Mouse (Mus musculus): ENCODE measurements around the gene Nova2. TPM values are rescaled to one million over a fixed set of nuclear protein-coding genes. Genes with fewer than 3 reads are reported as not detected.

Gene Nova2
- polyA plus RNA-seq, 1 experiment = 52.7 TPM

DNA sequence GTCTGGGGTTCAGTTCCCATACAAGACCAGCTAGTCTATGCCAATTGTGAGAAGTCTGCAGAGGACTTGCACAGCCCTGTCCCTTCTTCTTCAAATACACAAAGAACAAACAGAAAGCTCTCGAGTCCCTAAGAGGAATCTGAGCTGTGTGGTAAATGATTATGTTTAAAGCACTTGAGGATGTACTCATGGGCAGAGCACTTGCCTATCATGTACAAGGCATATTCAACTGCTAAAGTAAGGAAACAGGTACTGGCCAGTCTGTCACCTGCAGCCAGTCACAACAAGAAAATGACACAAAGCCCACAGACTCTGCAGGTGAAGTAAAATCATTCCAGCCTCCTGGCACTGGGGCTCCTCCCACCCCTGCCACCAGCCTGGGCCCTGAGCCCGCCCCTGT is 25.2 kb upstream of the Nova2 start:
- DNase-seq (ENCODE audit: low read depth) = no peak
- TF ChIP-seq POLR2A (IDR thresholded peaks at IDR 0.05; ENCODE audit: borderline replicate concordance, extremely low read depth, insufficient read depth, insufficient read length, poor library complexity, severe bottlenecking) = no peak
- no peak for TF ChIP-seq CTCF (IDR thresholded peaks at IDR 0.05; ENCODE audit: borderline replicate concordance, extremely low read depth, insufficient read depth, insufficient read length)

- DNase-seq (ENCODE audit: low read depth) = peak; percentile 20
- TF ChIP-seq POLR2A (IDR thresholded peaks at IDR 0.05; ENCODE audit: borderline replicate concordance, extremely low read depth, insufficient read depth, insufficient read length, poor library complexity, severe bottlenecking) (no peak), CTCF (IDR thresholded peaks at IDR 0.05; ENCODE audit: borderline replicate concordance, extremely low read depth, insufficient read depth, insufficient read length) (peak; percentile 14; the same call in 1 of the 2 replicates)
Measured at GRCm38 (mm10) chr7:18902486-18902885, 23.2 kb upstream of the Nova2 start.

GRCm38 (mm10) chr7:18904971-18905370 is 20.7 kb upstream of the Nova2 start:
- TF ChIP-seq CTCF (IDR thresholded peaks at IDR 0.05; ENCODE audit: borderline replicate concordance, extremely low read depth, insufficient read depth, insufficient read length) (no peak), POLR2A (IDR thresholded peaks at IDR 0.05; ENCODE audit: borderline replicate concordance, extremely low read depth, insufficient read depth, insufficient read length, poor library complexity, severe bottlenecking) (no peak)
- no peak for DNase-seq (ENCODE audit: low read depth)

- TF ChIP-seq CTCF (IDR thresholded peaks at IDR 0.05; ENCODE audit: borderline replicate concordance, extremely low read depth, insufficient read depth, insufficient read length) (no peak), POLR2A (IDR thresholded peaks at IDR 0.05; ENCODE audit: borderline replicate concordance, extremely low read depth, insufficient read depth, insufficient read length, poor library complexity, severe bottlenecking) (no peak)
- DNase-seq (ENCODE audit: low read depth) = no peak
Measured at GRCm38 (mm10) chr7:18909797-18910196, 15.9 kb upstream of the Nova2 start.

GRCm38 (mm10) chr7:18910241-18910831 is 15.4 kb upstream of the Nova2 start, which contains the start of gene Ccdc61:
Ccdc61 (minus strand) TSS chr7:18910415.
- TF ChIP-seq POLR2A (IDR thresholded peaks at IDR 0.05; ENCODE audit: borderline replicate concordance, extremely low read depth, insufficient read depth, insufficient read length, poor library complexity, severe bottlenecking) = no peak
- TF ChIP-seq CTCF (IDR thresholded peaks at IDR 0.05; ENCODE audit: borderline replicate concordance, extremely low read depth, insufficient read depth, insufficient read length) = no peak
- DNase-seq (ENCODE audit: low read depth) = peak; percentile 100

DNA sequence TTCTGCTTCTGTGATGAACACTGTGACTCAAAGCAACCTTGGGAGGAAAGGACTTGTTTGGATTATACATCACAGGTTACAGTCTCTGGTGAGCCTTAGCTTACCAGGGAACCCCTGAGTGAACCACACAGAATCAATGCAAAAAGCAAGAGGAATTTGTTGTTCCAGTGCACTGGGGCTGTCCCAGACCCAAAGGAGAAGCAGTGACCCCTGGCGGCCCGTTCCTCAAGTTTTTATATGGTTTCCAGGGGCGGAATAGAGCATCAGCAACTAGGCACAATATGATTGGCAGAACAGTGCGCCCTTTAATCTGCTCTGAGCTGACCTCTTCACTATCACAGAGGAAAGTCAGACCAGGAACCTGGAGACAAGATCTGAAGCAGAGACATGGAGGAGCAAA is 9.4 kb upstream of the Nova2 start:
- no peak for DNase-seq (ENCODE audit: low read depth)
- no peak for TF ChIP-seq CTCF (IDR thresholded peaks at IDR 0.05; ENCODE audit: borderline replicate concordance, extremely low read depth, insufficient read depth, insufficient read length)
- TF ChIP-seq POLR2A (IDR thresholded peaks at IDR 0.05; ENCODE audit: borderline replicate concordance, extremely low read depth, insufficient read depth, insufficient read length, poor library complexity, severe bottlenecking) = no peak

- TF ChIP-seq CTCF (IDR thresholded peaks at IDR 0.05; ENCODE audit: borderline replicate concordance, extremely low read depth, insufficient read depth, insufficient read length) (no peak), POLR2A (IDR thresholded peaks at IDR 0.05; ENCODE audit: borderline replicate concordance, extremely low read depth, insufficient read depth, insufficient read length, poor library complexity, severe bottlenecking) (no peak)
- DNase-seq (ENCODE audit: low read depth) = peak; percentile 28
Measured at GRCm38 (mm10) chr7:18917931-18918330, 7.8 kb upstream of the Nova2 start.

DNA sequence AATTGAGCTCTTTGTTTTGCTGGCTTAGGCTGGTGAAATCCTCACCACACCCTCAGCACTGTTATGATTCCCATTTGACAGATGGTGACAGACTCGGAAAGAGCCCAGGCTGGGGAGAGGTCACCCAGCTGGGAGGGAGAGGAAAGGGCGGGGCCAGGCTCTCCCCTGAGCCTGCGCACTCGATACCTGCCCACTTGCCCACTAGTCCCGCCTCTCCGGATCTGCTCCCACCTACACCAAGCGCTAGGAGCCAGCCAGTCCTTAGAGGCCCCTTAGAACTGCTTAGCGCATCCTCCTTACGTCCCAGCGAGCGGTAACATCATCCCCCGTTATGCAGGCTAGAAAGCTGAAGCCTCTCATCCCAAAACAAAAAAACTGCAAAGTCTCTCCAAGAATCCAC is 4.6 kb upstream of the Nova2 start:
- peak; percentile 77 for DNase-seq (ENCODE audit: low read depth)
- no peak for TF ChIP-seq POLR2A (IDR thresholded peaks at IDR 0.05; ENCODE audit: borderline replicate concordance, extremely low read depth, insufficient read depth, insufficient read length, poor library complexity, severe bottlenecking)
- no peak for TF ChIP-seq CTCF (IDR thresholded peaks at IDR 0.05; ENCODE audit: borderline replicate concordance, extremely low read depth, insufficient read depth, insufficient read length)

DNA sequence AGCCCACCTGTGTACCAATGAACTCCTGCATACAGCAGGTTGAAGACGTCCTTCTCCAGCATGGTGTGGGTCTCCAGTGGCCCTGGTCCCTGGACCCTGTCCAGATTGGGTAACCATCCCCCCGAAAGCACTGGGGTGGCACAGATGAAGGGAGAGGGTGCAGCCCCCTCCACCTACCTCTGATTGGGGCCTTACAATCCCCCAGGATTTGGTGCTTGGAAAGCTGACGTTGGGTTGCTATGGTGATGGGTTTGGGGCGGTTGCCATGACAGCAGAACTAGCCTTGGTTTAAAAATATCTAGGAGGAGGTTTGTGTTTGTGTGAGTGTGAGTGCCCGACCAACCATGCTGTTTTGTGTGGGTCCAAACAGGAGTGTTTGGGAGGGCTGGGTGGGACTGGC is 2.9 kb upstream of the Nova2 start:
- peak; percentile 87 for DNase-seq (ENCODE audit: low read depth)
- TF ChIP-seq POLR2A (IDR thresholded peaks at IDR 0.05; ENCODE audit: borderline replicate concordance, extremely low read depth, insufficient read depth, insufficient read length, poor library complexity, severe bottlenecking) = no peak
- TF ChIP-seq CTCF (IDR thresholded peaks at IDR 0.05; ENCODE audit: borderline replicate concordance, extremely low read depth, insufficient read depth, insufficient read length) = no peak

GRCm38 (mm10) chr7:18923267-18923666 is 2.4 kb upstream of the Nova2 start:
- DNase-seq (ENCODE audit: low read depth) = no peak
- TF ChIP-seq POLR2A (IDR thresholded peaks at IDR 0.05; ENCODE audit: borderline replicate concordance, extremely low read depth, insufficient read depth, insufficient read length, poor library complexity, severe bottlenecking) (no peak), CTCF (IDR thresholded peaks at IDR 0.05; ENCODE audit: borderline replicate concordance, extremely low read depth, insufficient read depth, insufficient read length) (no peak)

GRCm38 (mm10) chr7:18923711-18924191 is 1.9 kb upstream of the Nova2 start:
- peak; percentile 89 for DNase-seq (ENCODE audit: low read depth)
- no peak for TF ChIP-seq CTCF (IDR thresholded peaks at IDR 0.05; ENCODE audit: borderline replicate concordance, extremely low read depth, insufficient read depth, insufficient read length)
- no peak for TF ChIP-seq POLR2A (IDR thresholded peaks at IDR 0.05; ENCODE audit: borderline replicate concordance, extremely low read depth, insufficient read depth, insufficient read length, poor library complexity, severe bottlenecking)

- TF ChIP-seq CTCF (IDR thresholded peaks at IDR 0.05; ENCODE audit: borderline replicate concordance, extremely low read depth, insufficient read depth, insufficient read length) (no peak), POLR2A (IDR thresholded peaks at IDR 0.05; ENCODE audit: borderline replicate concordance, extremely low read depth, insufficient read depth, insufficient read length, poor library complexity, severe bottlenecking) (no peak)
- DNase-seq (ENCODE audit: low read depth) = peak; percentile 59
Measured at GRCm38 (mm10) chr7:18924321-18924720, 1.4 kb upstream of the Nova2 start.
